Mouse (Mus musculus) forebrain, embryonic 15.5 days (tissue): ENCODE measurements at regions not wholly inside any gene's neighbourhood (a gene's known extent, or its start where the extent isn't known, plus 50 kb on each side); places are given as distances from the start of the nearest gene placed in this dataset.

ENCODE experiments used
- ATAC-seq: fragments of 200-750 bp; cut with Nextera tagmentation; replicated peaks from 2 replicates; pipeline ENCODE4 v1.8.0; 2017; ENCODE audit warnings: mild to moderate bottlenecking, moderate TSS enrichment, moderate library complexity
- H3K27ac ChIP-seq: fragments of 300-500 bp; sonication (generic); replicated peaks from 2 replicates; pipeline ENCODE4 v1.5.1; 2015; ENCODE audit warnings: mild to moderate bottlenecking, inconsistent platforms
- H3K27me3 ChIP-seq: fragments of 300-500 bp; sonication (generic); 2 replicates; pipeline ENCODE4 v1.6.1; 2015; ENCODE audit warnings: inconsistent platforms
- H3K36me3 ChIP-seq: fragments of 300-500 bp; sonication (generic); 2 replicates; pipeline ENCODE4 v1.6.1; 2015; ENCODE audit warnings: mild to moderate bottlenecking, inconsistent platforms
- H3K4me1 ChIP-seq: fragments of 300-500 bp; sonication (generic); 2 replicates; pipeline ENCODE4 v1.6.1; 2015; ENCODE audit warnings: inconsistent platforms
- H3K4me2 ChIP-seq: fragments of 300-500 bp; sonication (generic); replicated peaks from 2 replicates; pipeline ENCODE4 v1.6.1; 2015; ENCODE audit warnings: mild to moderate bottlenecking, inconsistent platforms
- H3K4me3 ChIP-seq: fragments of 300-500 bp; sonication (generic); 2 replicates; pipeline ENCODE4 v1.5.1; 2015; ENCODE audit warnings: mild to moderate bottlenecking, inconsistent platforms
- H3K9ac ChIP-seq: fragments of 300-500 bp; sonication (generic); replicated peaks from 2 replicates; pipeline ENCODE4 v1.6.1; 2015; ENCODE audit warnings: mild to moderate bottlenecking, inconsistent platforms
- H3K9me3 ChIP-seq: fragments of 300-500 bp; sonication (generic); 2 replicates; pipeline ENCODE4 v1.6.1; 2016; ENCODE audit warnings: inconsistent platforms
- WGBS: fragments of 180-500 bp; shearing (Covaris S2); methylation state at CpG from one replicate; pipeline ENCODE4 v1.1.7; 2015; ENCODE audit warnings: mixed read lengths; 5-methylcytosine and 5-hydroxymethylcytosine counted together

- H3K27me3 ChIP-seq, result no peaks in the 10 kb centered on the region
- WGBS, result 82% methylated on average over 4 of the region's 4 CpGs
- ATAC-seq, result peak; percentile 80
- H3K4me1 ChIP-seq, result no peaks in the 10 kb centered on the region
- no peak overlapping the region for H3K4me2 ChIP-seq
- no peaks in the 10 kb centered on the region for H3K36me3 ChIP-seq
- H3K4me3 ChIP-seq, result no peak overlapping the region
- H3K9ac ChIP-seq, result no peak overlapping the region
- no peaks in the 10 kb centered on the region for H3K9me3 ChIP-seq
- no peak overlapping the region for H3K27ac ChIP-seq
These were observed 1595.1 kb upstream of the Pcdh10 start for GRCm38 (mm10) chr3:43783000-43783588.

GRCm38 (mm10) chr3:43784170-43784569 is 1594.0 kb upstream of the Pcdh10 start:
- ATAC-seq, result no peak
- H3K4me3 ChIP-seq, result no peak overlapping the region
- no peak overlapping the region for H3K4me2 ChIP-seq
- H3K9me3 ChIP-seq, result no peaks in the 10 kb centered on the region
- H3K9ac ChIP-seq, result no peak overlapping the region
- WGBS, result 77% methylated on average over 2 of the region's 2 CpGs
- no peak overlapping the region for H3K27ac ChIP-seq
- no peaks in the 10 kb centered on the region for H3K27me3 ChIP-seq
- no peaks in the 10 kb centered on the region for H3K4me1 ChIP-seq
- no peaks in the 10 kb centered on the region for H3K36me3 ChIP-seq
